Mouse (Mus musculus): ENCODE measurements around the gene Exoc3l4.

DNA sequence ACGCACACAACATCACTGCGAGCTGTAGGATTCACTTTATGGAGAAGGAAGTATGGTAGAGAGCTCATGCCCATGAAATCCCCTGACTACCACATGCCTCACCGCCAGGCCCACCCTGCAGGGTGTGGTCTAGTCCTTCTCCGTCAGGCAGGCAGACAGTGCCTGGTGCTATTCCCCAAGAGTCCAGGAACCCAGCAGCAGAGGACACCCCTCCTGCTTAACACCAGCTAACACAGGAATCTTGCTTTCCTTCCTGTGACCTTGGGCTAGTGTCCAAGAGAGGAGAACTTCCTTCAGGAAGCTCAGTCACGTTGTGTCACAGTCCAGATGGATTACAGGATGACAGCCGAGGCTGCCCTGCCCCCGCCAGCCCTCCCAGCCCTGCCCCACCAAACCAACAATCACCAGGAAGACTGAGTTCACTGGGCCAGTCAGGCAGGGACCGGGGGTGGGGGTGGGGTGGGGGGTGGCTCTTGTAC lies 30.1 kb upstream of the Exoc3l4 start:
- no peak for TF ChIP-seq CTCF (conservative IDR thresholded peaks at IDR 0.05; ENCODE audit: insufficient read depth, insufficient read length, low read depth, low read length)
- no peak for TF ChIP-seq POLR2A (IDR thresholded peaks at IDR 0.05; ENCODE audit: low read depth, low read length)

Measured in kidney, adult 2 months (tissue).